Mouse (Mus musculus): ENCODE data around the gene Lrrfip1.

Gene Lrrfip1

DNA sequence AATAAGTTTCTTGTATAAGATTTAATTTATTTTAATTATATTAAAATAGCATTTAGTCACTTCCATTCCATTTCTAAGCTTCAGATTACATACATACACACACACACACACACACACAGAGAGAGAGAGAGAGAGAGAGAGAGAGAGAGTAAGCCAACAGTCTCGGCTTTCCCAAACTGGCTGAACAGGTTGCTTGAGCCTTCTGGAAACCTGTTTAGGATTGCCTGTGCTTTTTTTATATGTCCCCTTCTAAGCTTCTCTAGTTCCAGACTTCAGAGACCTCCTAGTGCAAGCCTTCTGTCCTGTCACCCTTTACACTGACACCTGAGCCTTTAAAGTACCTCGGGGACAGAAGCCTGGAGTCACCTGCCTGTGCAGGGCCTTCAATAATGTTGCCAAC, 87.1 kb downstream of the Lrrfip1 start:
- no peak for DNase-seq (ENCODE audit: inconsistent ontology term)

DNA sequence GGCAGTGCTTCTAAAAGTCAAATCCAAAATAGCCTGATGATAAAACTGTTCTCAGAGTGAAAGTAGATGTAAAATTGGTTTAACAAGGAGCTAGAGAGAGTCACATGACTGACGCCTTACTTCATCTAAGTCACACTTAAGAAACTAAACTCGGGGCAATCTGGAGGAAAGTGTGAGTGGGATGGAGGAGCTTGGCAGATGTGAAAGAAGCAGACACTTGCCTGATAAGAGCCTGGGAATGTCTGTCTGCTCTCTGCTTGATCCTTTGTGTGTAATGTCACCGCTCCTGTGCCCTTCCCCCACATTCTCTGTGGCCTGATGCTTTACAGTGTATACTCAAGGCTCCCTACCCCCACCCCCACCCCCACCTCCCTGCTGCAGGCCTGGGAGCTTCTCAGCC, 87.8 kb downstream of the Lrrfip1 start:
- DNase-seq (ENCODE audit: inconsistent ontology term) = no peak

DNA sequence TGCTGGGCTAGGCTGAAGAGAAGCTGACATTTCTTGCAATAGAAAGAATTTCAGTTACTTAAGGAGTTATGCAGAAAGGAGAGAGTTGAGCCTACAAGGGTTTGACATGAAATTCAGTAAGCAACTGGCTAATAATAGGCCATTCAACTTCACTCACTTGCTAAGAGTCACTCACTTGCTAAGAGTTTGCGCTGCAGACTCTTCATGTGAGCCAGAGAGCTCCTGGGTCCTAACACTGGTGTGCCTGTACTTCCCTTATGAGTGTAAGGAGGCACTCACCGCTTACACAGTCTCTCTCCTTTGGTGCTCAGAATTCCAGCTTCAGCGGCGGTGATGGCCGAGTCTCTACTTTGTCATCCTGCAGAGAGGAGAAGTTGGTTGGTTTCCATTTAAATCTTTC, 88.2 kb downstream of the Lrrfip1 start:
- DNase-seq (ENCODE audit: inconsistent ontology term) = no peak

DNA sequence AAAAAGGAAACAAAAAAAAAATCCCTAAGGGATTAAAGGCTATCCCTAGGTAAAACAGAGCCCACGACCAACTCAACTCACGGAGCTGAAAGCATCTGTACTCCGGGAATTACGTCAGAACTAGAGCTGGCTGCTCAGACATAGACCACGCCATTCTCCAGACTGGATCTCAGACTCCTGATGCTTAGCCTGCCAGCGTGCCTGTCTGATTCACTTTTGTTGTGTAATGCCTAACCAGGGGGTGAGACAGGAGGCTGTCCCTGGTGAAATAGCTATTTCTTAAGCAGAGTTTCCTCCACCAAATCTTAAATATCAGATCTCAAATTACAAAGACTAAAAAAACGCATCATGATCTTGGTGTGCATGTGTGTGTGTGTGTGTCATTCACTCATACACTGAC, 89.5 kb downstream of the Lrrfip1 start:
- no peak for DNase-seq (ENCODE audit: inconsistent ontology term)

DNA sequence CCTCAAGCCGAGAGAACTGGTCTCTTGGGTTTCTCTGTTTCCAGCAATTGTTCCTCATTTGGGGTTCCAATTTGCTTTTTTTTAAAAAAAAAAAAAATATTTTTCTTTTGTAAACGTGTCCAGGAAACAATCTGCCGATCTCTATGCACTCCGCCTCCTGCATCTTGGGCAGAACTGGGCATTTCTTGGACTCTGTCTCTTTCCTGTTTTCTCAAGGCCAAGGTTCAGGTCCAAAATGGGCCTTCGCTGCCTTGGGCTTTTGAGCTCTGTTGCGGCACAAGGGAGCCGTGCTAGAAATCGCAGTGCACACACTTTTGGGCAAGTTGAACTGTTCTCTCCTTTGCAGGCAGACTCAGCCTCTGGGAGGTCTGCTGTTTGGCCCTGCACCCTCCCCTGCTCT, 90.4 kb downstream of the Lrrfip1 start:
- DNase-seq (ENCODE audit: inconsistent ontology term) = no peak

DNA sequence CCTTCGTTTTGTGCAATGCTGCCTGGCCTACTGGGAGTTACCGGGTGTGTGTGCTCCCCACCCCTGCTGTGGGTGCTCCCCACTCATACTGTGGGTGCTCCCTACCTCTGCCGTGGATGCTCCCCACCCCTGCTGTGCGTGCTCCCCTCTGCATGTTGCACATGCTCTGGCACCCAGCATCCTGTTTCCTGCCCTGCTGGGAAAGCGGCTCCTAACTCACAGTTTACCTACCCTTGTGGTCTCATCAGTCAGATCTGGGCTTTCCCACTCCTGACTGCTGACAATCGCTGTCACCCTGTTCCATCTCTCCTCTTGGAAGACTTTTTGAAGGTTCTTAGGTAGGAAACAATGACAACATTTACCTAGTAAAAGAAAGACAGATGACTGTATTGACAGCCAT, 91.9 kb downstream of the Lrrfip1 start:
- no peak for DNase-seq (ENCODE audit: inconsistent ontology term)

DNA sequence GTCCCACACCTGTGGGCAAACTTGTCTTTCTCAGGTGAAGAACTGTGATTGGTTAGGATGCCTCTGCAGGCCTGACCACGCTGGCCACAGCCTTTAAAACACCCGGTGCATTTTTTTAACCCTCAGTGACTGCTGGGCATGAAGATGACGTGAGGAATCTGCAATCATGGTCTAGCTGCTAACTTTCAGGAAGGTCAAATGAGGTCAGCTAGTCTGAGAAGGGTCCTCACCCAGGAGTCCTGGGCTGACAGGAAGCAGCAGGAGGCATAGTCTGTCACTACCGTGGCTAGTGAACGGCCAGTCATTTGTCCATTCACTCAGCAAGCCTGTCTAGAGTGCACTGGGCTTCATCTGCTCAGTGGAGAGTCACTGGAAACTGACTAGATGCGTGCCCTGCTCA, 93.9 kb downstream of the Lrrfip1 start:
- no peak for DNase-seq (ENCODE audit: inconsistent ontology term)

DNA sequence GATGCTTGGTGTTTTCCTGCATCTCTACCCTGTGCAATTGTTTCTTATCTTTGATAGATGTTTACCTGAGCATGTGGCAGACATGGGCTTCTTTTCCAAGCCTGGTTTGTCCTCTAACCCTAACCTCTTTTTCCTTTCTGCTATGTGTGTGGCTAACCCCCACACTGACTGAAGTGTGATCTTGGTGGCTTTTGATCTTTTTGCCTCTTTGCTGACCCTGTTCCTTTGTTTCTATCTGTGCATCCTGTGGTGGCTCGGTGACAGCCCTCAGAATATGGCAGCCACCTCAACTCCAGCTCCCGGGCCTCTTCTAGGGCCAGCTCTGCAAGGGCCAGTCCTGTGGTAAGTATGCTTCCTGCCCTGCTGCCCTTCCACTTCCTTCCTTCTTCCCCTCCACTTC, 94.8 kb downstream of the Lrrfip1 start:
- no peak for DNase-seq (ENCODE audit: inconsistent ontology term)

DNA sequence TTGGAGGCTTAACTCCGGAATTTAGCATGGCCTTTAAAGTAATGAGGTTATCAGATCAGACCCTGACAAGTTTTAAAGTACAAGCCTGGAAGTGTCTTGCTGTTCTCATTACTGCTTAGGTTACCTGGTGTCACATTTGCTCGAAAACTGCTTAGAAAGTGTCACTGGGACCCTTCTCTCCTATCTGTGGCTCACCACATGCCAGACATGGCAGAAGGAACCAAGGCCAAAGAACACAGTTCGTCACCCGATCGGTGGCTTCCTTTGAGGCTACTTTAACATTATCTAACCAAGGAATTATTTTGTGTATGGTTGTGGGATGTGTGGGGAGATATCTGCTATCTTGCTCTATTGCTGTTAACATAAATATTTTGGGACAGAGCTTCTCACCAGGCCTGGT, 95.5 kb downstream of the Lrrfip1 start:
- no peak for DNase-seq (ENCODE audit: inconsistent ontology term)

DNA sequence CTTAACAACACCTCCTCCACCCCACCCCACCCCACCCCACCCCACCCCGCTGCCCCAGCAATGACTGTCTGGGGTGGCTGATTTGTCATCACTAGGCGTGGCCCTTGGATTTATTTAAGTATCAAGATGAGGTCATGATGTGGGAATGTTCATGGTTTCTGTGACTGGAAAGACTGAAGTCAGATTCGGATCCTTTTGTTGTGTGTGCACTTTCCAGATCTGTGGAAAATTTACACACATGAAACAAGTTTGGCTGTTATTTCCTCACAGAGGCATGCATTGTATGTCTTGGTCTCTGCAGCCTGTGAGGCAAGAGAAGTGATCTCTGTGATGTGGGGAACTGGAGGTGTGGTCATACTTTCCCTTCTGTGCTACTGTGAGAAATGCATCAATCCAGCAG, 96.7 kb downstream of the Lrrfip1 start:
- DNase-seq (ENCODE audit: inconsistent ontology term) = peak; percentile 50

DNA sequence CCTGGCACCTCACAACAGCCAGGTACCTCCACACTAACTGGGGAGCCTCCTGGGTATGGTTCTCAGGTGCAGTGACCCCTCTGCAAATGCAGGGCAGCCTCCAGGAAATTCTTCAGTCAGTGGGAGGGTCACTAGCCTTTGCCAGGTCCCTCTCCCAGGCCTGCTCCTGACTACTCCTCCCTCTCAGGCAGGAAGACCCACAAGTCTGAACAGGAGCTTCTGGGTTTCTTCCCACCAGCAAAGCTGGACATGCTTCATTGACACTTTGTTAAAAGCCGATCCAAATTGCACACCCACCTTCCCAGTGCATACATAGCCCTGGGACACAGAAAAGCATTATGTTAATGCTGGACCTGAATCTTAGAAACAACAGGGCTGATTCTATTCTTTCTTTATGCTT, 97.3 kb downstream of the Lrrfip1 start:
- no peak for DNase-seq (ENCODE audit: inconsistent ontology term)

DNA sequence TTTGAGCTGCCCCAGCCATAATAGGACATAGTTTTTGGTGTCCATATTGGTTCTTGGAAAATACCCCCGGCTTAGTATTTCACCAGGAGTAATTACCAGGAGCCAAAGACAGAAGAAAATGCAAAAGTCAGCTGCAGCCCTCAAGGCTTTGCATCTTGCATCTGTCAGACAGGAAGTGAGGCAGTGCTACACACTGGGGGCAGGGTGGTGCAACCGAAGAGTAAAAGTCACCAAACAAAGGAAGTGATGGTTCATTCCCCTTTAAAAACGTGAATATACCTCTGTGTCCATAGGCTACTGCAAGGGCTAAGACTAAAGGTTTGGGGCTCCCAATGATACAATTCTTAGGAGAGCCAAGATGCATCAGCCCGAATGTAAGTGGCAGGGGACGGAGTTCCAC, 98.0 kb downstream of the Lrrfip1 start:
- DNase-seq (ENCODE audit: inconsistent ontology term) = no peak

DNA sequence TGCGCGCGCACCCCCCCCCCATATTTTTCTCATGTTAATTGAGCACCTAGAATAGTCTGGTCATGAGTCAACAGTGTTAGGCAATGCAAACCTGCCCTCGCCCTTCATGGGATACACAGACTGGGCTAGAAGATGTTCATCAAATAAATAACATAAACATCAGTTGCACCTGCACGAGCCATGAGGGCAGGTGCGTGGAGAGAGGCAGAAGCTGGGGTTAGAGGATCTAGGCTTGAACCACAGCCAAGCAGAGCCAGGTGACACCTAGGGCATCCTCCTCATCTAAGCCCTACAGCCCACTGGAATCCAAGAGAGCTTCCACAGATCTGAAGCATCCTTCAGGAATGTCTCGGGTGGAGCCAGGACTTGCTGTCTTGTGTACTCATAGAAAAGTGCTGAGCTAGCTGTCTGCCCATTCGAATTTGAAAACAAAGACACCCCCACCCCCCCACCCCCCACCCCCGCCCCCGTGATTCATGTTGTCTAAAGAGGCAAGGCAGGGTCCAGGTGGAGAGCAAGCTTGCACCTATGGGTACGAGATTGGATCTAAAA, 98.8 kb downstream of the Lrrfip1 start:
- DNase-seq (ENCODE audit: inconsistent ontology term) = no peak

DNA sequence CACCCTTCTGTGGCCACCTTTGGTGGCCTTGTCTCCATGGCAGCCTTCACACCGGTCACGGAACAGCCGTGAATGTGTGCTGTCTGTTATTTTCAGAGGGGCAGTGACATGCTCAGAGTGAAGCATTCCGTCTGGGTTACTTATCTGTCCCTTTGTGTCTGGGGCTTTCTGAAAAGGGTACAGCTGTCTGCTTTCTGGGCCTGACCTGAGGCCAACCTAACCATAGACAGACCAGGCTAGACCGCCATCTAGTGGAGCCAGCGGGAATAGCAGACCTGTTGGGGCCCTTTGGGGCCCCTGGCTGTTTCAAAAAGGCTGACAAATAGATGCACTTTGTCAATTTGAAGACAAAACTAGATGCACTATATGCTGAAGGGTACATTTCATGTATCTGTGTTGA, 100.3 kb downstream of the Lrrfip1 start:
- peak; percentile 82 for DNase-seq (ENCODE audit: inconsistent ontology term)

DNA sequence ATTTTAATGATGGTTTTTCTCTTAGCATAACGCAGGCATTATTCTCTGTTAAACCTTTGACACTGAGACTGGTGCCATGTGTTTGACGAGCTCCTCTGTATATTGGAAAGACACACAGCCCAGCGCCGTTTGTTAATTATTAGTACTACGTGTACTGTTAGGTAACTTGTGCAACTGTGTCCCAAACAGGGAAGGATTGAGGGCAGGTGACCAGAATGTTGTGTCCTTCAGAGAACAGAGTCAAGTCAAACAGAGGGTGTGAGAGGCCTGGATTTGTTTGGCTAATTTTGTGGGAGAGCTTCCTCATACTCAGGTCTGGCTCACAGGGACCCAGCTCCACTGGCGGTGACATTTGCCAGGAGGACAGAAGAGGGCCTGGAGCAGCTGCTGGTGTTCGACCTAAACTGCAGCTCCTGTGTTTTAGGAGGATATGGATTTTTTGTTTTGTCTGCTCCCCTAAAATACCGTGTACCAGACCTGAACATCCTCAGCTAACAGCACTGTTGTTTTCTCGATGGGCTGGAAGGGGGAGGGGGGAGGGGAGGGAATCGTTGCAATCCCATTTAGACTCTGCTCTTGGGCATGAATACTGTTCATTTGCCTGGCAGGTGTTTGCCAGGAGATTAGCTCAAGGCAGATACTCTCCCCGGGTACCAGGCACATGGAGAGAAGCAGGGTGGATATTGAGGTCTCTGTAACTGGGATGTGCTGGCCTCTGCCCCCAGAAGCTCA, 103.3 kb downstream of the Lrrfip1 start:
- no peak for DNase-seq (ENCODE audit: inconsistent ontology term)

DNA sequence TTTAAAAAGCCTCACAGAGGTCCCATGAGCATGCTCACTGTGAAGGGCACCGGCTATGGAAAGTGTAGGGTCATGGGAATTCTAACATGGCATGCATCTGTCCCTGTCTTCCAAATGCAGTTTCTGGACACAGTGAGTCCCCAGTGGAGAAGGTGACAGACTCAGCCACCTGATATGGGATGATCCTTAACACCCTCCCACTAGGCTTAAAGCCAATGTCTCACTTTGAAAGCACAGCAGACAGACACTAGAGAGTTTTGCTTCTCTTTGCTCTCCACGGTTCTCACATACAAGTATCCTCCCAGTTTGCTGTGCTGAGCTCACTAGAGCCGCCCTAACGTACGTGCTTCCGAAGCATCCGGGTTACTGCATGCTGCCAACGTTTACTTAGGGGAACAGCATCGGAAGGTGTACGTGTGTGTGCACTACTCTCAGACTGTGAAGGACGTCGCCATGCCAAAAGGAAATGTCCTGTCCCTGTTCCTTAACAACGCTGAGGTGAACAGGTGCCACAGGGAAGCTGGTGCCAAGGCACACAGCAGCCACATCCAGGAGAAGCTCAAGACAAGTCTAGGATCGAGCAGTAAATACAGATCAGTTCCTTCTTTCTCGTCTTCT, 104.9 kb downstream of the Lrrfip1 start:
- no peak for DNase-seq (ENCODE audit: inconsistent ontology term)

DNA sequence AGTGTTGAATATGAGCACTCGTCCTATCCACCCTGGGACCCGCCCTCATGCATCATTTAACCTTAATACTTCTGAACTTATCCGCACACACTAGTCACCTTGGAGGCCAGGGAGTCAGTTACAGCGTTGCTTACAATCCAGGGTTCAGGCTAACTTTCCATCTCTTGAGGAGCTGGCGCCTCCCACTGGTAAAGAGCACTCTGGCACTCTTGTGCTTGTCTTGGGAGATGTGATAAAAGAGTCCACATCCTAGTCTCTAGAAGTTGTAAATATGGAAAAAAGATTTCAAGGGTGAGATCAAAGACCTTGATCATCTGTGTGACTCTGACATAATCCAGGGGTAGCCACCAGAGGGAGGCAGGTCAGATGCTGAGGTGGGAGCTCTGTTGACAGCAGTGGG, 109.0 kb downstream of the Lrrfip1 start:
- DNase-seq (ENCODE audit: inconsistent ontology term) = no peak

DNA sequence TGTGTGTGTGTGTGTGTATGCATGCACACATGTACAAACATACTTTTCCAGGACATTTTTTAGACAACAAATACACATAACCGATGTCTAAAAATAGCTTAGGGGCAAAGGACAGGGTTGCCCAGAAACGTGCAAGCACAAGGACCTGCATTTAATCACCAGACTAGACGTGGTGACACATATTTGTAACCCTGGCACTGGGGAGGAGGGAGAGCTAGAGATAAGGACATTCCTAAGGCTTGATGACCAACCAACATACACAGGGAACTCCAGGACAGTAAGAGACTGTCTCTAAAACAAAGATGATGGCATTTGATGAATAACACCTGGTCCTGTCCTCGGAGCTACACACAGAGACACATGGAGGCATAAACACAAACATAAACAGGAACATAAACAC, 110.8 kb downstream of the Lrrfip1 start:
- DNase-seq (ENCODE audit: inconsistent ontology term) = no peak

DNA sequence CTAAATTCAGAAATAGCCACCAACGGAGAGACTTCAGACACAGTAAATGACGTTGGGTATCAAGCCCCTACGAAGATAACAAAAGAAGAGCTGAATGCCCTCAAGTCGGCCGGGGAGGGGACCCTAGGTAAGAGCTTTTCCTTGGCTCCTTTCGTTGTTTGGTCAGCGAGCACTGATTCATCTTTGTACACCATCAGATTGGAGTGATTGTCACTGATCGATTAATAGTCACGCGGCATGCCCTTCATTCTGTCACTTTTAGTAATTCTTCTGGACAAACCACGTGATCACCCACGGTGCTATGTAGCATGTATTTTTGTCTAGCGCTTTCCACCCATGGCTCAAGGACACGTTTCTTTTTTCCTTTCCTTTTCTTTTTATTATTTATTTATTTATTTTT, 113.6 kb downstream of the Lrrfip1 start:
- no peak for DNase-seq (ENCODE audit: inconsistent ontology term)

DNA sequence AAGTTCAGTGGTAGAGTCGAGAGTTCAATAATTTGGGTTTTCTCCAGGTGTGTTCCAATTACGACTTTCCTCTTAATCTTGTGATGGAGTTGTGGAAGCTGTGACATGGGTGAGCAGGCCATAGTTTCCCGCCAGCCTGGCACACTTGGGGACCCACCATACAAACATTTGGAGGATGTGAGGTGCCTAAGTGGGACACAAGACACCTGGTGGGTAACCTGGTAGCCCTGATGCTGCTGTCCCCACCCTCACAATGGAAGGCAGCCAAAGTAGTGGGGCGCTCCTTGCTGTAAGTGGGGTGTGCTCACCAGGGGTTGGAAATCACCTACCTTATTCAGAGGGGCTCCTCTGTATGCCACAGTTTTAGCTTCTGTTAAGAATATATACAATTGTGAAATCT, 114.1 kb downstream of the Lrrfip1 start:
- DNase-seq (ENCODE audit: inconsistent ontology term) = no peak

DNA sequence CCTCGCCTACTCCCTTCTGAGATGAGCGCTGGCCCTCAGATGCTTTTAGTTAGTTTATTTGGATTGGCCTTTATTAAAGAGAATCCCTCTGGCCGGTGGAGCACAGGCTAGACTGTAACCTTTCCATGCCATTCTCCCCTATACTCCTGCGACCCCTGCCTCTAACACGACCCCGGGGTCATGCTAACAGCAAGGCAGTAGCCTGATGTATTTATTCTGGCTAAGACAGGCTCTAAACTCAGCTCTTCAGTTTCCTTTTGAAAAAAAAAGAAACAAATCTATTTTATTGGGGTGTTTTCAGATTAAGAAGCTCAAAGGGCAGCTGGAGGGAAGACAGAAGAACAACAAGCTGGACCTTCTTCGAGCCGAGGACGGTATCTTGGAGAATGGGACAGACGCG, 123.6 kb downstream of the Lrrfip1 start:
- no peak for DNase-seq (ENCODE audit: inconsistent ontology term)

DNA sequence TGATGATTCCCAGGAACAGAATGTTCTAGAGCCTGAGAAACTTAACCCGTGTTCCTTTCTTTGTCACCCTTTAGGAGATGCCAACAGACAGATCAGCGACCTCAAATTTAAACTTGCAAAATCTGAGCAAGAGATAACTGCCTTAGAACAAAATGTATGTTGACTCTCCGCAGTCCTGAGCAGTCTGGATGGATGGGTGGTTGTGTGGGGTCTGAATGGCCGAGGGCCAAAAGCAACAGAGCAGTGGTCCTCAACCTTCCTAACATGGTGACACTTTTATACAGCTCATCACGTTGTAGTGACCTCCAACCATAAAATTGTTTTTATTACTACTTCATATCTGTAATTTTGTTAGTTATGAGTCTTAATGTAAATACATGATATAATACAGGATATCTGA, 124.5 kb downstream of the Lrrfip1 start:
- DNase-seq (ENCODE audit: inconsistent ontology term) = no peak

DNA sequence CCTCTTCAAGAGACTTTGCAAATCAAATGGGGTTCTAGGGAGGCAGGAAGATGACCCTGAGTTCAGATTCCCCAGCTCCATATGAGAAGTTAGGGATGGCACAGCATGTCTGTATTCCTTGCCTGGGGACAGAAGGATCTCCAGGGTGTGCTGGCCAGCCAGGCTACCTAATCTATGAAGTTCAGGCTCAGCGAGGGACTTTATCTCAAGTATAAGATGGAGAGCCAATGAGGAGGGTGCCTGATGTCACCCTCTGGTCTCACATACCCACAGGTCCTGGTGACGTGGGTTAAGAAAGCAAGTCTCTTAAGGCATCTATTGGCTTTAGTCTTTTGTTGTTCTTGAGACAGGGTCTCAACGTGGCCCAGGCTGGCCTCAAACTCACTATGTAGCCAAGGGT, 124.9 kb downstream of the Lrrfip1 start:
- no peak for DNase-seq (ENCODE audit: inconsistent ontology term)

DNA sequence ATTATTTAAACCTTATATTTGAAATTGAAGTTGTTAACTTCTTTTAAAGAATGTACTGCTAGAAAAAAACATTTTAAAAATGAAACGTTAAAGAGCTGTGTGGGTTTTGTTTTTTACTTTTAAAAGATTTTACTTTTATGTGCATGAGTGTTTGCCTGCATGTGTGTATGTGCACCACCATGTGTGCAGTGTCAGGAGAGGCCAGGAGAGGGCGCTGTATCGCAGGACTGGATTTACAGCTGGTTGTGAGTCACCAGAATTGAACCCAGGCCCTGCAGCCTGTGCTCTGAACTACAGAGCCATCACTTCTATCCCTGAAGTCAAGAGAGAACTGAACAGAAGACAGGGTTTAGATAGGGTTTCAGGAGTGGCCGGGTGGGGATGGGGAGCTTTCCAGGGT, 130.3 kb downstream of the Lrrfip1 start:
- DNase-seq (ENCODE audit: inconsistent ontology term) = no peak

Data from Muller cell, postnatal 12 days (primary cell).